Mouse (Mus musculus): ENCODE data around the gene Mpped2.

Gene Mpped2

GRCm38 (mm10) chr2:106856361-106856961, 163.4 kb downstream of the Mpped2 start:
- no peak for DNase-seq (ENCODE audit: low spot score)

- DNase-seq (ENCODE audit: low spot score): no peak
These were observed 164.2 kb downstream of the Mpped2 start for GRCm38 (mm10) chr2:106857258-106857657.

- DNase-seq (ENCODE audit: low spot score): no peak
These were observed 164.6 kb downstream of the Mpped2 start for GRCm38 (mm10) chr2:106857711-106858110.

GRCm38 (mm10) chr2:106860856-106861679, 168.0 kb downstream of the Mpped2 start:
- no peak for DNase-seq (ENCODE audit: low spot score)

GRCm38 (mm10) chr2:106863050-106863653, 170.1 kb downstream of the Mpped2 start:
- no peak for DNase-seq (ENCODE audit: low spot score)

- DNase-seq (ENCODE audit: low spot score): no peak
These were observed 172.2 kb downstream of the Mpped2 start for GRCm38 (mm10) chr2:106865148-106865786.

- no peak for DNase-seq (ENCODE audit: low spot score)
These were observed 173.2 kb downstream of the Mpped2 start for GRCm38 (mm10) chr2:106866303-106866702.

- DNase-seq (ENCODE audit: low spot score): no peak
These were observed 177.8 kb downstream of the Mpped2 start for GRCm38 (mm10) chr2:106870886-106871285.

- DNase-seq (ENCODE audit: low spot score): no peak
These were observed 180.1 kb downstream of the Mpped2 start for GRCm38 (mm10) chr2:106873166-106873565.

- DNase-seq (ENCODE audit: low spot score): no peak
These were observed 190.3 kb downstream of the Mpped2 start for GRCm38 (mm10) chr2:106883390-106883789.

GRCm38 (mm10) chr2:106888174-106888573, 195.1 kb downstream of the Mpped2 start:
- no peak for DNase-seq (ENCODE audit: low spot score)

GRCm38 (mm10) chr2:106889297-106890000, 196.4 kb downstream of the Mpped2 start:
- DNase-seq (ENCODE audit: low spot score): no peak

GRCm38 (mm10) chr2:106893376-106893775, 200.3 kb downstream of the Mpped2 start:
- no peak for DNase-seq (ENCODE audit: low spot score)

- no peak for DNase-seq (ENCODE audit: low spot score)
These were observed 202.4 kb downstream of the Mpped2 start for GRCm38 (mm10) chr2:106895326-106896023.

GRCm38 (mm10) chr2:106896024-106896384, 202.9 kb downstream of the Mpped2 start:
- DNase-seq (ENCODE audit: low spot score): no peak

- DNase-seq (ENCODE audit: low spot score): no peak
These were observed 218.9 kb downstream of the Mpped2 start for GRCm38 (mm10) chr2:106911951-106912480.

Measured in c-Kit-positive CD71-positive TER-119-positive erythroid progenitor cells, embryonic 14.5 days (primary cell).